Mouse (Mus musculus) brain, adult 10 weeks (tissue): Measurements from ENCODE around the gene Stap2. TPM values are rescaled to one million over a fixed set of nuclear protein-coding genes. Genes with fewer than 3 reads are reported as not detected.

Experiments
- polyA plus RNA-seq: library from polyadenylated mRNA; stranded (reverse); fragments of 350-450 nt; fragmentation: Illumina TruSeq; extraction: RNeasy Lipid Tissue Mini Kit (QIAGEN cat#74804); gene quantifications from one replicate; pipeline ENCODE4 v1.2.3, GENCODE M21; 2015; ENCODE audit warnings: low read depth, low replicate concordance

Stap2 gene
- polyA plus RNA-seq: 2.6 TPM

GRCm38 (mm10) chr17:56005415-56006061 lies at the start of gene Stap2, which contains the start of gene Mpnd:
Gene Stap2 (minus strand): TSS chr17:56005584.
Gene Mpnd (plus strand): TSS chr17:56005711.

GRCm38 (mm10) chr17:56040030-56040856 lies 34.9 kb upstream of the Stap2 start, which contains the start of gene Chaf1a:
Gene Chaf1a (plus strand): TSS chr17:56040439.

GRCm38 (mm10) chr17:56036176-56036900 lies 31.0 kb upstream of the Stap2 start, which contains the start of gene Sh3gl1:
Gene Sh3gl1 (minus strand): TSS chr17:56036635.

GRCm38 (mm10) chr17:55986030-55986961 lies 19.1 kb downstream of the Stap2 start, which contains the start of gene Fsd1:
Gene Fsd1 (plus strand): TSS chr17:55986509.

GRCm38 (mm10) chr17:55969966-55970891 lies 35.2 kb downstream of the Stap2 start, which contains the start of gene Shd:
Gene Shd (plus strand): TSS chr17:55970467.

GRCm38 (mm10) chr17:55958918-55959728 lies 46.3 kb downstream of the Stap2 start, which contains the start of gene Yju2:
Gene Yju2 (plus strand): TSS chr17:55959099.

GRCm38 (mm10) chr17:55952447-55953027 lies 52.8 kb downstream of the Stap2 start, which contains the start of gene Ebi3:
Gene Ebi3 (plus strand): TSS chr17:55952640.

GRCm38 (mm10) chr17:55949400-55949799 lies 56.0 kb downstream of the Stap2 start, which contains the start of gene Zfp119b:
Gene Zfp119b (minus strand): TSS chr17:55949500.

Other genes with a start within 250 kb of the Stap2 start
- 5.6 TPM for gene Zfp119a, start 126.7 kb downstream of the Stap2 start, polyA plus RNA-seq
- gene Zfp959, start 113.5 kb downstream of the Stap2 start, polyA plus RNA-seq: 11.1 TPM
- gene Zfp119b, start 56.1 kb downstream of the Stap2 start, polyA plus RNA-seq: 4.3 TPM
- 1.5 TPM for gene Ebi3, start 52.9 kb downstream of the Stap2 start, polyA plus RNA-seq
- 10.5 TPM for gene Yju2, start 46.5 kb downstream of the Stap2 start, polyA plus RNA-seq
- gene Shd, start 35.1 kb downstream of the Stap2 start, polyA plus RNA-seq: 42.9 TPM
- 54.4 TPM for gene Fsd1, start 19.1 kb downstream of the Stap2 start, polyA plus RNA-seq
- 93.4 TPM for gene Mpnd, start 127 bp upstream of the Stap2 start, polyA plus RNA-seq
- gene Sh3gl1, start 31.1 kb upstream of the Stap2 start, polyA plus RNA-seq: 40.3 TPM
- 2.4 TPM for gene Chaf1a, start 34.9 kb upstream of the Stap2 start, polyA plus RNA-seq
- 105 TPM for gene Ubxn6, start 69.4 kb upstream of the Stap2 start, polyA plus RNA-seq
- 82.6 TPM for gene Hdgfl2, start 74.0 kb upstream of the Stap2 start, polyA plus RNA-seq
- gene Plin4, start 104.2 kb upstream of the Stap2 start, polyA plus RNA-seq: 1.1 TPM
- gene Plin5, start 112.0 kb upstream of the Stap2 start, polyA plus RNA-seq: 0.67 TPM
- 2.5 TPM for gene Lrg1, start 116.4 kb upstream of the Stap2 start, polyA plus RNA-seq
- 52.6 TPM for gene Sema6b, start 134.8 kb upstream of the Stap2 start, polyA plus RNA-seq
- gene Tnfaip8l1, start 156.9 kb upstream of the Stap2 start, polyA plus RNA-seq: 9.1 TPM
- 53.9 TPM for gene Mydgf, start 178.3 kb upstream of the Stap2 start, polyA plus RNA-seq
- 44.0 TPM for gene Dpp9, start 213.3 kb upstream of the Stap2 start, polyA plus RNA-seq